Mouse (Mus musculus) spleen, postnatal 0 days (tissue): ENCODE data around the gene Gm9844. TPM values are rescaled to one million over a fixed set of nuclear protein-coding genes. Genes with fewer than 3 reads are reported as not detected.

Experiments used
- polyA plus RNA-seq: library from polyadenylated mRNA; unstranded; fragments of >200 nt; fragmentation: Nextera tagmentation; extraction: Ambion mirVana; gene quantifications from 2 replicates; pipeline ENCODE4 v1.2.1, GENCODE M21; 2015

The Gm9844 gene
- polyA plus RNA-seq, result 5.9 and 6.7 TPM in 2 replicates

GRCm38 (mm10) chr7:24861913-24862312, at the start of gene Gm9844:
Gm9844 (plus strand) TSS chr7:24862213.

GRCm38 (mm10) chr7:24869532-24870165, 7.6 kb downstream of the Gm9844 start, which contains the start of the genes Lypd4 and Dmrtc2:
Lypd4 (minus strand) TSS chr7:24869941.
Dmrtc2 (plus strand) TSS chr7:24870057.

GRCm38 (mm10) chr7:24883896-24884692, 22.1 kb downstream of the Gm9844 start, which contains the start of gene Rps19:
Rps19 (plus strand) TSS chr7:24884371.

DNA sequence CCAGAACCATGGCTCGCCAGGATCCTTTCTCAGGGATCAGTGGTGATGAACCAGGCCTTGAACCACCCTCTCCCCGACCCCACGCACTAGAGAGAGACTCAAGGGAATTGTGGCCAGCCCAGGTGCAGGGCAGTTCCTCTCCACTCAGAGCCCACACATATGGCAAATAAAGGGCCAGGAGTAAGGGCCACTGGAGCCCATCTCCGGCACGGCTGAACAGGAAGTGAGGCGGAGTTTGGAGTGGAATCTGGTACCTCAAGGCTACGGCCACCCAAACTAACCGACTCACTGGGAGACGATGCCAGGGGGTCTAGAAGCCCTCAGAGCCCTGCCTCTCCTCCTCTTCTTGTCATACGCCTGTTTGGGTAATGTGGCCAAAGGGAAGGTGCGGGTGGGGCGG, 35.2 kb downstream of the Gm9844 start, which contains the start of gene Cd79a:
TSS of gene Cd79a (plus strand) at position 158 of the 400 bp plus-strand sequence.

GRCm38 (mm10) chr7:24902630-24903443, 40.8 kb downstream of the Gm9844 start, which contains the start of gene Arhgef1:
Arhgef1 (plus strand) TSS chr7:24902912.

Other genes with a start within 250 kb of the Gm9844 start
- gene Lypd3, start 225.7 kb upstream of the Gm9844 start, polyA plus RNA-seq, result 0.10 TPM in 1 of 2 replicates, not detected in the other
- not detected in 2 replicates for gene Tex101, start 185.5 kb upstream of the Gm9844 start, polyA plus RNA-seq
- gene BC049730, start 153.0 kb upstream of the Gm9844 start, polyA plus RNA-seq, result not detected in 2 replicates
- gene Gm4763, start 135.3 kb upstream of the Gm9844 start, polyA plus RNA-seq, result not detected in 2 replicates
- gene Cd177, start 101.9 kb upstream of the Gm9844 start, polyA plus RNA-seq, result 23.7 and 40.3 TPM in 2 replicates
- gene Ceacam10, start 85.0 kb upstream of the Gm9844 start, polyA plus RNA-seq, result 12.4 and 21.1 TPM in 2 replicates
- gene Lypd4, start 7.7 kb downstream of the Gm9844 start, polyA plus RNA-seq, result not detected in 2 replicates
- gene Dmrtc2, start 7.8 kb downstream of the Gm9844 start, polyA plus RNA-seq, result not detected in 2 replicates
- gene Rps19, start 22.2 kb downstream of the Gm9844 start, polyA plus RNA-seq, result 2,329 and 2,383 TPM in 2 replicates
- gene Cd79a, start 35.2 kb downstream of the Gm9844 start, polyA plus RNA-seq, result 41.4 and 57.4 TPM in 2 replicates
- gene Arhgef1, start 40.7 kb downstream of the Gm9844 start, polyA plus RNA-seq, result 95.4 and 107 TPM in 2 replicates
- not detected in 2 replicates for gene Gm4881, start 82.3 kb downstream of the Gm9844 start, polyA plus RNA-seq
- 128 and 155 TPM in 2 replicates for gene Rabac1, start 110.5 kb downstream of the Gm9844 start, polyA plus RNA-seq
- gene Atp1a3, start 143.7 kb downstream of the Gm9844 start, polyA plus RNA-seq, result 3.6 and 5.3 TPM in 2 replicates
- gene Grik5, start 210.1 kb downstream of the Gm9844 start, polyA plus RNA-seq, result 1.8 and 2.3 TPM in 2 replicates
- 11.1 and 11.5 TPM in 2 replicates for gene Zfp574, start 210.4 kb downstream of the Gm9844 start, polyA plus RNA-seq